ENCODE assay signal across 31 mouse cellular contexts in genomic region chr19:29551128-29551527, GRCm38 (mm10).
"Had no signal": no experiment of that assay in that cellular context is flagged by ENCODE, and none has a peak within 500 bp of the region (broad histone marks: within the 10 kb centered on the region; RNA-seq: fewer than 3 reads in every experiment).

No protein-coding gene starts in this region.

- H3K27ac ChIP-seq: heart, embryonic 10.5 days; heart, embryonic 13.5 days; heart, embryonic 15.5 days; hindbrain, embryonic 10.5 days; hindbrain, embryonic 12.5 days; hindbrain, embryonic 13.5 days; hindbrain, embryonic 14.5 days; hindbrain, embryonic 15.5 days; hindbrain, postnatal 0 days; intestine, embryonic 15.5 days; kidney, embryonic 15.5 days; kidney, postnatal 0 days; layer of hippocampus, adult 2 months; left cerebral cortex, adult 2 months had no signal

- H3K4me3 ChIP-seq: heart, embryonic 10.5 days; heart, embryonic 12.5 days; heart, embryonic 13.5 days; heart, embryonic 15.5 days; hindbrain, embryonic 10.5 days; hindbrain, embryonic 12.5 days; hindbrain, embryonic 13.5 days; hindbrain, embryonic 15.5 days; intestine, embryonic 15.5 days; kidney, embryonic 15.5 days; layer of hippocampus, adult 2 months; left cerebral cortex, adult 2 months had no signal

- H3K9ac ChIP-seq: heart, embryonic 12.5 days; heart, embryonic 13.5 days; heart, embryonic 15.5 days; hindbrain, embryonic 12.5 days; hindbrain, embryonic 13.5 days; hindbrain, embryonic 14.5 days; hindbrain, embryonic 15.5 days; intestine, embryonic 15.5 days; kidney, embryonic 15.5 days had no signal

- H3K4me1 ChIP-seq: heart, embryonic 10.5 days; heart, embryonic 12.5 days; heart, embryonic 13.5 days; heart, embryonic 15.5 days; hindbrain, embryonic 10.5 days; hindbrain, embryonic 12.5 days; hindbrain, embryonic 13.5 days; hindbrain, embryonic 15.5 days; intestine, embryonic 15.5 days; kidney, embryonic 15.5 days had no signal

- H3K9me3 ChIP-seq: heart, embryonic 10.5 days; heart, embryonic 12.5 days; heart, embryonic 13.5 days; heart, embryonic 15.5 days; hindbrain, embryonic 10.5 days; hindbrain, embryonic 12.5 days; hindbrain, embryonic 13.5 days; hindbrain, embryonic 15.5 days; intestine, embryonic 15.5 days; kidney, embryonic 15.5 days had no signal

- DNase-seq: heart, postnatal 10 days; heart, postnatal 14 days; heart, postnatal 36 days; heart, postnatal 4 days; kidney, adult 11 months; kidney, adult 18-20 months; kidney, adult 2 months; kidney, adult 8-10 months; kidney, adult 9 months; kidney, postnatal 10 days; kidney, postnatal 14 days; kidney, postnatal 25 days; kidney, postnatal 36 days; kidney, postnatal 4 days; layer of hippocampus, adult 9-11 months; layer of hippocampus, postnatal 36 days had no signal

- H3K27me3 ChIP-seq: heart, embryonic 12.5 days; heart, embryonic 13.5 days; heart, embryonic 15.5 days; hindbrain, embryonic 12.5 days; hindbrain, embryonic 13.5 days; hindbrain, embryonic 15.5 days; intestine, embryonic 15.5 days; kidney, embryonic 15.5 days had no signal

- H3K36me3 ChIP-seq: heart, embryonic 10.5 days; heart, embryonic 12.5 days; heart, embryonic 13.5 days; heart, embryonic 15.5 days; hindbrain, embryonic 10.5 days; hindbrain, embryonic 12.5 days; hindbrain, embryonic 13.5 days; hindbrain, embryonic 15.5 days; intestine, embryonic 15.5 days; kidney, embryonic 15.5 days had no signal
